Mouse (Mus musculus): ENCODE measurements around the gene Kifc3. TPM values are rescaled to one million over a fixed set of nuclear protein-coding genes. Genes with fewer than 3 reads are reported as not detected.

Gene Kifc3
- polyA plus RNA-seq, 1 experiment from 2014 or later = 14.3 TPM

GRCm38 (mm10) chr8:95226251-95227150 lies 23.9 kb upstream of the Kifc3 start:
- H3K27ac ChIP-seq = no peak overlapping the region
- 71% methylated on average over 7 of the region's 7 CpGs for WGBS
- H3K4me2 ChIP-seq (replicated peaks) = no peak overlapping the region
- no peaks in the 10 kb centered on the region for H3K27me3 ChIP-seq
- H3K4me3 ChIP-seq (replicated peaks) = no peak overlapping the region
- H3K4me1 ChIP-seq (replicated peaks) = no peaks in the 10 kb centered on the region
- ATAC-seq = no peak
- H3K9me3 ChIP-seq = no peaks in the 10 kb centered on the region
- no peaks in the 10 kb centered on the region for H3K36me3 ChIP-seq
- H3K9ac ChIP-seq (replicated peaks) = no peak overlapping the region

GRCm38 (mm10) chr8:95223969-95224368 lies 21.4 kb upstream of the Kifc3 start:
- H3K4me3 ChIP-seq (replicated peaks) = no peak overlapping the region
- ATAC-seq = no peak
- H3K4me2 ChIP-seq (replicated peaks) = no peak overlapping the region
- H3K27me3 ChIP-seq = no peaks in the 10 kb centered on the region
- no peaks in the 10 kb centered on the region for H3K36me3 ChIP-seq
- H3K9me3 ChIP-seq = no peaks in the 10 kb centered on the region
- no peak overlapping the region for H3K27ac ChIP-seq
- WGBS = 90% methylated on average over 5 of the region's 5 CpGs
- H3K4me1 ChIP-seq (replicated peaks) = no peaks in the 10 kb centered on the region
- no peak overlapping the region for H3K9ac ChIP-seq (replicated peaks)

GRCm38 (mm10) chr8:95221045-95221444 lies 18.4 kb upstream of the Kifc3 start:
- Histone ChIP-seq H3K4me2 (replicated peaks) (no peak overlapping the region), H3K4me3 (replicated peaks) (no peak overlapping the region), H3K27ac (no peak overlapping the region), H3K9me3 (no peaks in the 10 kb centered on the region), H3K27me3 (no peaks in the 10 kb centered on the region), H3K4me1 (replicated peaks) (no peaks in the 10 kb centered on the region), H3K36me3 (no peaks in the 10 kb centered on the region), H3K9ac (replicated peaks) (no peak overlapping the region)
- ATAC-seq = no peak
- WGBS = 66% methylated on average over 2 of the region's 2 CpGs

- WGBS = 60% methylated on average over 7 of the region's 7 CpGs
- Histone ChIP-seq H3K4me1 (replicated peaks) (no peaks in the 10 kb centered on the region), H3K36me3 (no peaks in the 10 kb centered on the region), H3K9me3 (no peaks in the 10 kb centered on the region), H3K9ac (replicated peaks) (no peak overlapping the region), H3K27ac (no peak overlapping the region), H3K4me2 (replicated peaks) (no peak overlapping the region), H3K4me3 (replicated peaks) (no peak overlapping the region), H3K27me3 (no peaks in the 10 kb centered on the region)
- ATAC-seq = no peak
Measured at GRCm38 (mm10) chr8:95220571-95220998, 18.0 kb upstream of the Kifc3 start.

- Histone ChIP-seq H3K9ac (replicated peaks) (no peak overlapping the region), H3K4me3 (replicated peaks) (no peak overlapping the region), H3K4me2 (replicated peaks) (no peak overlapping the region), H3K4me1 (replicated peaks) (no peaks in the 10 kb centered on the region), H3K27ac (no peak overlapping the region), H3K9me3 (no peaks in the 10 kb centered on the region), H3K27me3 (no peaks in the 10 kb centered on the region), H3K36me3 (no peaks in the 10 kb centered on the region)
- no peak for ATAC-seq
- WGBS = 88% methylated on average over 8 of the region's 8 CpGs
Measured at GRCm38 (mm10) chr8:95219623-95220022, 17.0 kb upstream of the Kifc3 start.

GRCm38 (mm10) chr8:95215709-95216360 lies 13.2 kb upstream of the Kifc3 start:
- no peak for ATAC-seq
- WGBS = 55% methylated on average over 11 of the region's 11 CpGs
- no peaks in the 10 kb centered on the region for H3K36me3 ChIP-seq
- H3K4me1 ChIP-seq (replicated peaks) = no peaks in the 10 kb centered on the region
- no peak overlapping the region for H3K9ac ChIP-seq (replicated peaks)
- H3K27me3 ChIP-seq = no peaks in the 10 kb centered on the region
- H3K4me3 ChIP-seq (replicated peaks) = no peak overlapping the region
- no peaks in the 10 kb centered on the region for H3K9me3 ChIP-seq
- no peak overlapping the region for H3K4me2 ChIP-seq (replicated peaks)
- no peak overlapping the region for H3K27ac ChIP-seq

GRCm38 (mm10) chr8:95209924-95210323 lies 7.3 kb upstream of the Kifc3 start:
- Histone ChIP-seq H3K27me3 (no peaks in the 10 kb centered on the region), H3K9me3 (no peaks in the 10 kb centered on the region; the same call in 1 of the 2 replicates), H3K9ac (replicated peaks) (no peak overlapping the region), H3K4me3 (replicated peaks) (no peak overlapping the region), H3K4me2 (replicated peaks) (no peak overlapping the region), H3K27ac (no peak overlapping the region), H3K4me1 (replicated peaks) (peaks cover 8% of the 10 kb centered on the region), H3K36me3 (no peaks in the 10 kb centered on the region)
- WGBS = 76% methylated on average over 11 of the region's 11 CpGs
- ATAC-seq = no peak

- peak; percentile 78 for ATAC-seq
- Histone ChIP-seq H3K4me1 (replicated peaks) (peaks cover 8% of the 10 kb centered on the region), H3K27ac (peak overlapping the region; percentile 83), H3K4me2 (replicated peaks) (no peak overlapping the region), H3K36me3 (no peaks in the 10 kb centered on the region), H3K9me3 (no peaks in the 10 kb centered on the region; the same call in 1 of the 2 replicates), H3K27me3 (no peaks in the 10 kb centered on the region), H3K9ac (replicated peaks) (no peak overlapping the region), H3K4me3 (replicated peaks) (no peak overlapping the region)
- WGBS = 13% methylated on average over 8 of the region's 8 CpGs
Measured at GRCm38 (mm10) chr8:95205946-95206345, 3.3 kb upstream of the Kifc3 start.

GRCm38 (mm10) chr8:95204039-95204380 lies 1.4 kb upstream of the Kifc3 start:
- H3K36me3 ChIP-seq = no peaks in the 10 kb centered on the region
- no peak overlapping the region for H3K27ac ChIP-seq
- H3K27me3 ChIP-seq = no peaks in the 10 kb centered on the region
- H3K4me3 ChIP-seq (replicated peaks) = no peak overlapping the region
- no peak overlapping the region for H3K9ac ChIP-seq (replicated peaks)
- H3K4me1 ChIP-seq (replicated peaks) = peaks cover 8% of the 10 kb centered on the region
- no peak overlapping the region for H3K4me2 ChIP-seq (replicated peaks)
- peak; percentile 69 for ATAC-seq
- WGBS = 18% methylated on average over 10 of the region's 10 CpGs
- no peaks in the 10 kb centered on the region; the same call in 1 of the 2 replicates for H3K9me3 ChIP-seq

- Histone ChIP-seq H3K9ac (replicated peaks) (no peak overlapping the region), H3K9me3 (no peaks in the 10 kb centered on the region; the same call in 1 of the 2 replicates), H3K27ac (no peak overlapping the region), H3K4me3 (replicated peaks) (no peak overlapping the region), H3K4me1 (replicated peaks) (peaks cover 8% of the 10 kb centered on the region), H3K4me2 (replicated peaks) (no peak overlapping the region), H3K36me3 (no peaks in the 10 kb centered on the region), H3K27me3 (no peaks in the 10 kb centered on the region)
- 49% methylated on average over 9 of the region's 9 CpGs for WGBS
- peak; percentile 18; the same call in 1 of the 2 replicates for ATAC-seq
Measured at GRCm38 (mm10) chr8:95203326-95204038, 870 bp upstream of the Kifc3 start.

GRCm38 (mm10) chr8:95202056-95202570 lies 499 bp downstream of the Kifc3 start:
- ATAC-seq = no peak
- Histone ChIP-seq H3K9me3 (no peaks in the 10 kb centered on the region; the same call in 1 of the 2 replicates), H3K9ac (replicated peaks) (no peak overlapping the region), H3K27ac (no peak overlapping the region), H3K4me2 (replicated peaks) (no peak overlapping the region), H3K4me1 (replicated peaks) (peaks cover 8% of the 10 kb centered on the region), H3K4me3 (replicated peaks) (no peak overlapping the region), H3K27me3 (no peaks in the 10 kb centered on the region), H3K36me3 (no peaks in the 10 kb centered on the region)
- 76% methylated on average over 8 of the region's 8 CpGs for WGBS

GRCm38 (mm10) chr8:95201491-95201890 lies 1.1 kb downstream of the Kifc3 start:
- Histone ChIP-seq H3K36me3 (no peaks in the 10 kb centered on the region), H3K27ac (no peak overlapping the region), H3K4me1 (replicated peaks) (peaks cover 7% of the 10 kb centered on the region), H3K9me3 (no peaks in the 10 kb centered on the region), H3K4me3 (replicated peaks) (no peak overlapping the region), H3K9ac (replicated peaks) (no peak overlapping the region), H3K27me3 (no peaks in the 10 kb centered on the region), H3K4me2 (replicated peaks) (no peak overlapping the region)
- no peak for ATAC-seq
- WGBS = 57% methylated on average over 7 of the region's 7 CpGs
